Comparison of ENCODE assay signal across 8 mouse cellular contexts in genomic region chr16:87494955-87495655, GRCm38 (mm10). TPM values are rescaled to one million over a fixed set of nuclear protein-coding genes. Genes with fewer than 3 reads are reported as not detected.
DNase-seq lines count a peak whose midpoint lies in the region; ATAC-seq lines count a peak whose summit lies in the region.

No protein-coding gene starts in this region.

- no peaks in the 10 kb centered on the region for H3K27me3 ChIP-seq in kidney, embryonic 15.5 days
- no peaks in the 10 kb centered on the region for H3K27me3 ChIP-seq in embryonic facial prominence, embryonic 14.5 days (replicated peaks; ENCODE audit: control insufficient read depth, insufficient read depth, low read length)
- H3K27me3 ChIP-seq in intestine, embryonic 14.5 days (replicated peaks; ENCODE audit: control insufficient read depth, insufficient read depth, low read length) = no peaks in the 10 kb centered on the region
- H3K27me3 ChIP-seq in midbrain, embryonic 15.5 days (replicated peaks) = no peaks in the 10 kb centered on the region

- no peak for DNase-seq in kidney, postnatal 25 days
- peak; percentile 39 for DNase-seq in MN1 (ENCODE audit: low spot score)
- no peak for DNase-seq in embryonic facial prominence, embryonic 14.5 days (ENCODE audit: low spot score)
- DNase-seq in intestine, embryonic 14.5 days (ENCODE audit: low spot score) = no peak
- DNase-seq in left cerebral cortex, adult 11 months (ENCODE audit: low spot score) = no peak
- DNase-seq in thymus, adult 18-20 months = no peak

- H3K4me2 ChIP-seq in kidney, embryonic 15.5 days = peak overlapping the region; percentile 73
- H3K4me2 ChIP-seq in embryonic facial prominence, embryonic 14.5 days (ENCODE audit: low read depth, low read length) = peak overlapping the region; percentile 83
- peak overlapping the region; percentile 66 for H3K4me2 ChIP-seq in intestine, embryonic 14.5 days (ENCODE audit: low read length)
- H3K4me2 ChIP-seq in midbrain, embryonic 15.5 days = peak overlapping the region; percentile 63

- WGBS in kidney, embryonic 15.5 days = under 1% methylated on average over 37 of the region's 39 CpGs
- 1% methylated on average over 34 of the region's 39 CpGs for WGBS in embryonic facial prominence, embryonic 14.5 days
- WGBS in intestine, embryonic 14.5 days = under 1% methylated on average over 39 of the region's 39 CpGs
- under 1% methylated on average over 39 of the region's 39 CpGs for WGBS in midbrain, embryonic 15.5 days

- H3K27ac ChIP-seq in kidney, embryonic 15.5 days = peak overlapping the region; percentile 92
- H3K27ac ChIP-seq in embryonic facial prominence, embryonic 14.5 days (replicated peaks; ENCODE audit: low read depth, low read length) = peak overlapping the region; percentile 87
- H3K27ac ChIP-seq in intestine, embryonic 14.5 days (ENCODE audit: low read depth) = peak overlapping the region; percentile 85
- peak overlapping the region; percentile 84 for H3K27ac ChIP-seq in midbrain, embryonic 15.5 days

- peak; percentile 50 for ATAC-seq in kidney, embryonic 15.5 days (replicated peaks; ENCODE audit: low FRiP score)
- ATAC-seq in embryonic facial prominence, embryonic 14.5 days (ENCODE audit: low read depth) = peak; percentile 13
- peak; percentile 18; the same call in 1 of the 2 replicates for ATAC-seq in intestine, embryonic 14.5 days (replicated peaks; ENCODE audit: low FRiP score, low TSS enrichment, low read depth)
- peak; percentile 55 for ATAC-seq in midbrain, embryonic 15.5 days (replicated peaks)

- H3K4me3 ChIP-seq in kidney, embryonic 15.5 days (replicated peaks) = peak overlapping the region; percentile 87
- H3K4me3 ChIP-seq in embryonic facial prominence, embryonic 14.5 days (ENCODE audit: low read depth, low read length) = peak overlapping the region; percentile 91
- H3K4me3 ChIP-seq in intestine, embryonic 14.5 days (ENCODE audit: low read depth, low read length) = peak overlapping the region; percentile 96
- peak overlapping the region; percentile 60 for H3K4me3 ChIP-seq in midbrain, embryonic 15.5 days

- no peaks in the 10 kb centered on the region for H3K9me3 ChIP-seq in kidney, embryonic 15.5 days (replicated peaks)
- H3K9me3 ChIP-seq in embryonic facial prominence, embryonic 14.5 days (ENCODE audit: control insufficient read depth, low read length) = no peaks in the 10 kb centered on the region
- H3K9me3 ChIP-seq in intestine, embryonic 14.5 days (ENCODE audit: control insufficient read depth, low read length) = no peaks in the 10 kb centered on the region
- H3K9me3 ChIP-seq in midbrain, embryonic 15.5 days = no peaks in the 10 kb centered on the region

- H3K36me3 ChIP-seq in kidney, embryonic 15.5 days = peaks cover 41% of the 10 kb centered on the region
- H3K36me3 ChIP-seq in embryonic facial prominence, embryonic 14.5 days (ENCODE audit: control insufficient read depth, insufficient read depth, low read length) = peaks cover 38% of the 10 kb centered on the region
- H3K36me3 ChIP-seq in intestine, embryonic 14.5 days (ENCODE audit: control insufficient read depth, insufficient read depth, low read length) = peaks cover 35% of the 10 kb centered on the region
- H3K36me3 ChIP-seq in midbrain, embryonic 15.5 days (replicated peaks) = peaks cover 24% of the 10 kb centered on the region

- H3K9ac ChIP-seq in kidney, embryonic 15.5 days = peak overlapping the region; percentile 98
- peak overlapping the region; percentile 94 for H3K9ac ChIP-seq in embryonic facial prominence, embryonic 14.5 days (ENCODE audit: low read depth, low read length)
- peak overlapping the region; percentile 98 for H3K9ac ChIP-seq in intestine, embryonic 14.5 days (ENCODE audit: low read length)
- peak overlapping the region; percentile 85 for H3K9ac ChIP-seq in midbrain, embryonic 15.5 days

- peaks cover 17% of the 10 kb centered on the region for H3K4me1 ChIP-seq in kidney, embryonic 15.5 days
- H3K4me1 ChIP-seq in embryonic facial prominence, embryonic 14.5 days (ENCODE audit: control insufficient read depth, insufficient read depth, low read length) = peaks cover 12% of the 10 kb centered on the region
- peaks cover 12% of the 10 kb centered on the region for H3K4me1 ChIP-seq in intestine, embryonic 14.5 days (replicated peaks; ENCODE audit: control insufficient read depth, insufficient read depth, low read length)
- peaks cover 19% of the 10 kb centered on the region for H3K4me1 ChIP-seq in midbrain, embryonic 15.5 days

RNA-seq across cellular contexts. Expression of gene Cct8, which starts 0.6 kb away (rescaled TPM):
- 479 and 502 TPM in 2 replicates for polyA plus RNA-seq in kidney, embryonic 15.5 days (2015; fragmentation: Nextera tagmentation; extraction: Ambion mirVana)
- polyA plus RNA-seq in embryonic facial prominence, embryonic 14.5 days (2014; fragmentation: Nextera tagmentation; extraction: Ambion mirVana) = 391 and 429 TPM in 2 replicates
- polyA plus RNA-seq in intestine, embryonic 14.5 days (2014; fragmentation: Nextera tagmentation; extraction: Ambion mirVana) = 458 and 473 TPM in 2 replicates
- 400 and 416 TPM in 2 replicates for polyA plus RNA-seq in midbrain, embryonic 15.5 days (2015; fragmentation: Nextera tagmentation; extraction: Ambion mirVana)

RNA-seq across cellular contexts. Expression of gene Usp16, which starts 40.6 kb away (rescaled TPM):
- 37.8 and 46.1 TPM in 2 replicates for polyA plus RNA-seq in kidney, embryonic 15.5 days (2015; fragmentation: Nextera tagmentation; extraction: Ambion mirVana)
- 48.3 and 50.8 TPM in 2 replicates for polyA plus RNA-seq in embryonic facial prominence, embryonic 14.5 days (2014; fragmentation: Nextera tagmentation; extraction: Ambion mirVana)
- polyA plus RNA-seq in intestine, embryonic 14.5 days (2014; fragmentation: Nextera tagmentation; extraction: Ambion mirVana) = 46.9 and 50.0 TPM in 2 replicates
- polyA plus RNA-seq in midbrain, embryonic 15.5 days (2015; fragmentation: Nextera tagmentation; extraction: Ambion mirVana) = 49.5 and 49.8 TPM in 2 replicates

RNA-seq across cellular contexts. Expression of gene Rwdd2b, which starts 54.7 kb away (rescaled TPM):
- polyA plus RNA-seq in kidney, embryonic 15.5 days (2015; fragmentation: Nextera tagmentation; extraction: Ambion mirVana) = 12.3 and 13.2 TPM in 2 replicates
- 8.1 and 9.1 TPM in 2 replicates for polyA plus RNA-seq in embryonic facial prominence, embryonic 14.5 days (2014; fragmentation: Nextera tagmentation; extraction: Ambion mirVana)
- polyA plus RNA-seq in intestine, embryonic 14.5 days (2014; fragmentation: Nextera tagmentation; extraction: Ambion mirVana) = 12.3 and 13.0 TPM in 2 replicates
- polyA plus RNA-seq in midbrain, embryonic 15.5 days (2015; fragmentation: Nextera tagmentation; extraction: Ambion mirVana) = 14.4 and 16.5 TPM in 2 replicates

RNA-seq across cellular contexts. Expression of gene Map3k7cl, which starts 58.0 kb away (rescaled TPM):
- polyA plus RNA-seq in kidney, embryonic 15.5 days (2015; fragmentation: Nextera tagmentation; extraction: Ambion mirVana) = 2.2 and 2.4 TPM in 2 replicates
- polyA plus RNA-seq in embryonic facial prominence, embryonic 14.5 days (2014; fragmentation: Nextera tagmentation; extraction: Ambion mirVana) = 1.8 and 1.9 TPM in 2 replicates
- 0.28 and 0.35 TPM in 2 replicates for polyA plus RNA-seq in intestine, embryonic 14.5 days (2014; fragmentation: Nextera tagmentation; extraction: Ambion mirVana)
- 0.10 and 0.14 TPM in 2 replicates for polyA plus RNA-seq in midbrain, embryonic 15.5 days (2015; fragmentation: Nextera tagmentation; extraction: Ambion mirVana)
